Mouse (Mus musculus) ES-E14 (cell line): ENCODE results near the gene Olfr553.

Experiments
- CHD2 ChIP-seq: IDR thresholded peaks from 2 replicates; pipeline ENCODE4 v1.6.1; 2014; ENCODE audit warnings: mild to moderate bottlenecking, low read depth, low read length, inconsistent platforms
- HCFC1 ChIP-seq: IDR thresholded peaks from 2 replicates; pipeline ENCODE4 v1.6.1; 2012; ENCODE audit warnings: low read length, inconsistent platforms, borderline replicate concordance; ENCODE audit not compliant: insufficient read depth
- ZC3H11A ChIP-seq: IDR thresholded peaks from 2 replicates; pipeline ENCODE4 v1.6.1; 2012; ENCODE audit warnings: low read depth, mild to moderate bottlenecking, inconsistent platforms, low read length, borderline replicate concordance
- ZNF384 ChIP-seq: IDR thresholded peaks from 2 replicates; pipeline ENCODE4 v1.6.1; 2012; ENCODE audit warnings: low read depth, low read length, inconsistent platforms

DNA sequence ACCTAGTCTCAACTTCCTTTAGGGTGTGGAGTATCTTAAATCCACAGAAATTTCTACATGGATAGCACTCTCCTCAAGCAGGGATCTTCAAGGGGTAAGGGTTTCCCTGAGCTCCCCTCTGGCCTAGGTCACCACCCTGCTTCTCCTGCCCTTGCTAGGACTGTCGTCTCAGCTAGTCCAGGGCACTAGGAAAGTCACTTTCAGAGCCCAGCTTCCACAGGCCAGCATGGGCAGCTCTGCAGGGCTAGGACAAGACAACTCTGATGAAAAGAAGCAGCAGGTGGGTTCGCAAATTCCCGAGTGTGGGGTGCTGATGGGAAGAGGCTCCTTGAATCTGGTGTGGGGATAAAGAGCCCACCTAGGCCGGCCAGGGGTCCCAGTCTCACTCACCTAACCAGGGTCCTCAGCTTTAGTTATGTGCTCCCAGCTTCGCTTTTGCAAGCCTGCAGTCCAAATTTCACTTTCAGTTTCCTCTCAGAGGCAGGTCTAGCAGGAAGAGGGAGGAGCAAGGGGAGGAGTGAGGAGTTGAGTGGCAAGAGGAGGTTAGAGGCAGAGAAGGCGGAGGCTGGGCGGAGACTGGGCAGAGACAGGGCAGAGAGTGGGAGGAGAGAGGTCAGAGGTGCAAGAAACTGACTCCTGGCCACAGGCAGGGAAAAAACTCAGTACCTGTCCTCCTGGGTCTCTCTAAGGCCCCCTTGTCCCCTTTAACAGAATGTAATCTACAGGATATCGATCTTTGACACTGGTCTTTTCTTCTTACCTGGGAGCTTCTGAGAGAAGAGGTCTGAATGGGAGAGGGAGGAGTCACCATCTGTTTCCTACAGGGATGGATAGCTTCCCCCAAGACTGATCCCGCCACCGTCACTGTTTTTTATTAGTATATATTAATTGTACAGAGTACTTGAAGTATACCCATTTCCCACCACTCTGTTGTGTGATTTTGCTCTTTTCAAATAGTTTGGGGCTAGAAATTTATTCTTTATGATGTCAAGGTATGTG is 52.7 kb downstream of the Olfr553 start, which contains the start of gene Trim21:
- no peak for TF ChIP-seq HCFC1
- no peak for TF ChIP-seq ZC3H11A
- no peak for TF ChIP-seq CHD2
- TF ChIP-seq ZNF384 = no peak
